Mouse (Mus musculus) heart, postnatal 0 days (tissue): ENCODE results near the gene Zfp334. TPM values are rescaled to one million over a fixed set of nuclear protein-coding genes. Genes with fewer than 3 reads are reported as not detected.
A peak's percentile ranks its signal among the peaks of the same experiment; 100 is the strongest.

Source experiments
- ATAC-seq: fragments of 200-750 bp; cut with Nextera tagmentation; 2 replicates; pipeline ENCODE4 v1.8.0; 2017; ENCODE audit warnings: low read depth, moderate number of reproducible peaks, moderate library complexity; ENCODE audit not compliant: insufficient read depth
- DNase-seq: peaks from one replicate; pipeline ENCODE4 v3.0.0-alpha.2; 2016; ENCODE audit warnings: low spot score
- H3K27ac ChIP-seq: fragments of 300-500 bp; sonication (generic); 2 replicates; pipeline ENCODE4 v1.5.1; 2014; ENCODE audit warnings: low read depth, mild to moderate bottlenecking
- H3K27me3 ChIP-seq: fragments of 300-500 bp; sonication (generic); 2 replicates; pipeline ENCODE4 v1.6.1; 2014; ENCODE audit warnings: low read length, mixed read lengths; ENCODE audit not compliant: control insufficient read depth, insufficient read depth
- H3K36me3 ChIP-seq: fragments of 300-500 bp; sonication (generic); replicated peaks from 2 replicates; pipeline ENCODE4 v1.6.1; 2014; ENCODE audit warnings: low read length, mixed read lengths; ENCODE audit not compliant: control insufficient read depth, insufficient read depth
- H3K4me1 ChIP-seq: fragments of 300-500 bp; sonication (generic); 2 replicates; pipeline ENCODE4 v1.6.1; 2014; ENCODE audit warnings: antibody characterized with exemption; ENCODE audit not compliant: control insufficient read depth, insufficient read depth
- H3K4me2 ChIP-seq: fragments of 300-500 bp; sonication (generic); 2 replicates; pipeline ENCODE4 v1.6.1; 2014; ENCODE audit warnings: low read depth, mild to moderate bottlenecking, low read length, moderate library complexity
- H3K4me3 ChIP-seq: fragments of 300-500 bp; sonication (generic); 2 replicates; pipeline ENCODE4 v1.5.1; 2014; ENCODE audit warnings: low read depth, low read length
- H3K9ac ChIP-seq: fragments of 300-500 bp; sonication (generic); replicated peaks from 2 replicates; pipeline ENCODE4 v1.6.1; 2014; ENCODE audit warnings: low read depth, low read length, mixed read lengths
- H3K9me3 ChIP-seq: fragments of 300-500 bp; sonication (generic); replicated peaks from 2 replicates; pipeline ENCODE4 v1.6.1; 2016; ENCODE audit warnings: low read length; ENCODE audit not compliant: control insufficient read depth
- CTCF ChIP-seq: IDR thresholded peaks from 2 replicates; pipeline ENCODE4 v1.5.1; 2016; ENCODE audit warnings: antibody characterized with exemption, control low read depth, low read depth
- EP300 ChIP-seq: IDR thresholded peaks from 2 replicates; pipeline ENCODE4 v1.6.1; 2016; ENCODE audit warnings: antibody characterized with exemption, low read depth
- WGBS: fragments of 180-500 bp; shearing (Covaris S2); extraction: QIAGEN DNeasy Blood & Tissue Kit; methylation state at CpG from one replicate; pipeline ENCODE4 v1.1.7; 2014; 5-methylcytosine and 5-hydroxymethylcytosine counted together
- polyA plus RNA-seq: library from polyadenylated mRNA; unstranded; fragments of >200 nt; fragmentation: Nextera tagmentation; extraction: Ambion mirVana; gene quantifications from 2 replicates; pipeline ENCODE4 v1.2.1, GENCODE M21; 2015
- total RNA-seq: library from RNA; depleted of rRNA; stranded (reverse); fragments of >200 nt; gene quantifications from 2 replicates; pipeline ENCODE4 v1.2.3, GENCODE M21; 2014; ENCODE audit warnings: low replicate concordance

The Zfp334 gene
- total and polyA plus RNA-seq, 2 experiments from 2014 or later: 1.4 to 3.3 TPM

- Histone ChIP-seq H3K4me3 (no peak overlapping the region), H3K36me3 (no peaks in the 10 kb centered on the region), H3K9me3 (no peaks in the 10 kb centered on the region), H3K4me2 (peak overlapping the region; percentile 5; the same call in 1 of the 2 replicates), H3K27me3 (peaks cover 46% of the 10 kb centered on the region), H3K27ac (no peak overlapping the region), H3K4me1 (no peaks in the 10 kb centered on the region), H3K9ac (no peak overlapping the region)
- TF ChIP-seq EP300 (no peak), CTCF (peak; percentile 77)
- ATAC-seq (no peak), DNase-seq (peak; percentile 37)
- WGBS: 11% methylated on average over 21 of the region's 21 CpGs
Observed at GRCm38 (mm10) chr2:165364334-165365091, 23.5 kb downstream of the Zfp334 start.

- WGBS: 83% methylated on average over 6 of the region's 6 CpGs
- no peaks in the 10 kb centered on the region for H3K9me3 ChIP-seq
Observed at GRCm38 (mm10) chr2:165363282-165363681, 24.8 kb downstream of the Zfp334 start.

GRCm38 (mm10) chr2:165360861-165361260, 27.2 kb downstream of the Zfp334 start:
- no peaks in the 10 kb centered on the region for H3K4me1 ChIP-seq
- H3K27me3 ChIP-seq: peaks cover 15% of the 10 kb centered on the region
- no peak overlapping the region for H3K9ac ChIP-seq
- H3K9me3 ChIP-seq: no peaks in the 10 kb centered on the region
- no peak overlapping the region for H3K27ac ChIP-seq
- no peak overlapping the region for H3K4me3 ChIP-seq
- H3K4me2 ChIP-seq: no peak overlapping the region
- ATAC-seq (peak; percentile 64; the same call in 1 of the 2 replicates), DNase-seq (peak; percentile 60)
- WGBS: 0% methylated on average over 1 of the region's 1 CpGs
- H3K36me3 ChIP-seq: no peaks in the 10 kb centered on the region
- TF ChIP-seq CTCF: peak; percentile 85
- no peak for TF ChIP-seq EP300

More at GRCm38 (mm10) chr2:165363282-165363681, 24.8 kb downstream of the Zfp334 start:
- ATAC-seq (no peak), DNase-seq (no peak)
- TF ChIP-seq EP300: no peak
- no peak for TF ChIP-seq CTCF
- H3K4me3 ChIP-seq: no peak overlapping the region
- H3K36me3 ChIP-seq: no peaks in the 10 kb centered on the region
- no peak overlapping the region for H3K27ac ChIP-seq
- H3K27me3 ChIP-seq: peaks cover 35% of the 10 kb centered on the region
- no peak overlapping the region for H3K4me2 ChIP-seq
- H3K9ac ChIP-seq: no peak overlapping the region
- H3K4me1 ChIP-seq: no peaks in the 10 kb centered on the region

- no peak for DNase-seq
- WGBS: 85% methylated on average over 20 of the region's 20 CpGs
- H3K27ac ChIP-seq: no peak overlapping the region
- H3K4me2 ChIP-seq: no peak overlapping the region
- no peaks in the 10 kb centered on the region for H3K4me1 ChIP-seq
- no peaks in the 10 kb centered on the region for H3K27me3 ChIP-seq
- peaks cover 22% of the 10 kb centered on the region for H3K9me3 ChIP-seq
- H3K9ac ChIP-seq: no peak overlapping the region
- no peak overlapping the region for H3K4me3 ChIP-seq
- no peak for TF ChIP-seq EP300
- TF ChIP-seq CTCF: no peak
- no peak for ATAC-seq
- no peaks in the 10 kb centered on the region for H3K36me3 ChIP-seq
Observed at GRCm38 (mm10) chr2:165351828-165352513, 36.1 kb downstream of the Zfp334 start.

- Histone ChIP-seq H3K9me3 (peaks cover 22% of the 10 kb centered on the region), H3K4me3 (no peak overlapping the region), H3K36me3 (no peaks in the 10 kb centered on the region), H3K27me3 (no peaks in the 10 kb centered on the region), H3K4me1 (no peaks in the 10 kb centered on the region), H3K4me2 (no peak overlapping the region), H3K27ac (no peak overlapping the region), H3K9ac (no peak overlapping the region)
- ATAC-seq (no peak), DNase-seq (no peak)
- TF ChIP-seq EP300 (no peak), CTCF (peak; percentile 30; the same call in 1 of the 2 replicates)
- 28% methylated on average over 8 of the region's 8 CpGs for WGBS
Observed at GRCm38 (mm10) chr2:165349466-165349865, 38.6 kb downstream of the Zfp334 start.
